Mouse (Mus musculus) liver, embryonic 11.5 days (tissue): ENCODE measurements around the gene Olfr1036. TPM values are rescaled to one million over a fixed set of nuclear protein-coding genes. Genes with fewer than 3 reads are reported as not detected.
"Not testable (repeated sequence)": the region's sequence is repeated elsewhere in the genome, so short reads cannot be mapped to it uniquely, and the experiment has no call there.

Experiments used
- ATAC-seq: fragments of 200-750 bp; cut with Nextera tagmentation; replicated peaks from 2 replicates; pipeline ENCODE4 v1.8.0; 2017; ENCODE audit warnings: moderate number of reproducible peaks, mild to moderate bottlenecking, moderate TSS enrichment, moderate library complexity; ENCODE audit not compliant: low FRiP score
- DNase-seq: peaks from one replicate; pipeline ENCODE4 v3.0.0-alpha.2; 2017; ENCODE audit warnings: low spot score
- H3K27ac ChIP-seq: fragments of 300-500 bp; sonication (generic); 2 replicates; pipeline ENCODE4 v1.5.1; 2014; ENCODE audit warnings: mild to moderate bottlenecking, low read depth, low read length, control low read depth
- H3K27me3 ChIP-seq: fragments of 300-500 bp; sonication (generic); replicated peaks from 2 replicates; pipeline ENCODE4 v1.6.1; 2014; ENCODE audit warnings: low read length, mixed read lengths; ENCODE audit not compliant: control insufficient read depth, insufficient read depth
- H3K36me3 ChIP-seq: fragments of 300-500 bp; sonication (generic); 2 replicates; pipeline ENCODE4 v1.6.1; 2014; ENCODE audit warnings: mild to moderate bottlenecking, low read length, moderate library complexity, mixed read lengths; ENCODE audit not compliant: control insufficient read depth, insufficient read depth
- H3K4me1 ChIP-seq: fragments of 300-500 bp; sonication (generic); replicated peaks from 2 replicates; pipeline ENCODE4 v1.6.1; 2014; ENCODE audit warnings: low read length, mixed read lengths; ENCODE audit not compliant: control insufficient read depth, insufficient read depth
- H3K4me2 ChIP-seq: fragments of 300-500 bp; sonication (generic); 2 replicates; pipeline ENCODE4 v1.6.1; 2014; ENCODE audit warnings: mild to moderate bottlenecking, control low read depth, moderate library complexity
- H3K4me3 ChIP-seq: fragments of 300-500 bp; sonication (generic); 2 replicates; pipeline ENCODE4 v1.5.1; 2014; ENCODE audit warnings: low read depth, low read length, control low read depth
- H3K9ac ChIP-seq: fragments of 300-500 bp; sonication (generic); 2 replicates; pipeline ENCODE4 v1.6.1; 2014; ENCODE audit warnings: low read depth, low read length, control low read depth
- H3K9me3 ChIP-seq: fragments of 300-500 bp; sonication (generic); 2 replicates; pipeline ENCODE4 v1.6.1; 2016; ENCODE audit warnings: low read length, inconsistent platforms, mixed read lengths; ENCODE audit not compliant: control insufficient read depth
- WGBS: fragments of 180-500 bp; shearing (Covaris S2); extraction: QIAGEN DNeasy Blood & Tissue Kit; methylation state at CpG from one replicate; pipeline ENCODE4 v1.1.7; 2014; 5-methylcytosine and 5-hydroxymethylcytosine counted together
- polyA plus RNA-seq: library from polyadenylated mRNA; unstranded; fragments of >200 nt; fragmentation: Nextera tagmentation; extraction: Ambion mirVana; gene quantifications from 2 replicates; pipeline ENCODE4 v1.2.1, GENCODE M21; 2014

The Olfr1036 gene
- not detected in 2 replicates for polyA plus RNA-seq

- not testable (repeated sequence) for DNase-seq, H3K27ac ChIP-seq, ATAC-seq, H3K36me3 ChIP-seq, H3K27me3 ChIP-seq, H3K9me3 ChIP-seq, H3K9ac ChIP-seq, H3K4me2 ChIP-seq, H3K4me1 ChIP-seq, H3K4me3 ChIP-seq
These were observed at the start of gene Olfr1036 for GRCm38 (mm10) chr2:86073692-86074091. Gene Olfr1036 (plus strand): TSS chr2:86073992.

GRCm38 (mm10) chr2:86045561-86045960 is 28.2 kb upstream of the Olfr1036 start, which contains the start of gene Olfr1034:
Gene Olfr1034 (plus strand): TSS chr2:86045861.
- no peak within 1 kb of the TSS for H3K9ac ChIP-seq
- no peaks in the 10 kb centered on the region for H3K9me3 ChIP-seq
- DNase-seq (no peak), ATAC-seq (no peak)
- H3K4me3 ChIP-seq: no peak within 1 kb of the TSS
- no peaks in the 10 kb centered on the region for H3K36me3 ChIP-seq
- H3K4me2 ChIP-seq: no peak within 1 kb of the TSS
- no peak within 1 kb of the TSS for H3K27ac ChIP-seq
- H3K27me3 ChIP-seq: no peaks in the 10 kb centered on the region
- no peaks in the 10 kb centered on the region for H3K4me1 ChIP-seq

- not testable (repeated sequence) for DNase-seq, H3K27me3 ChIP-seq, H3K36me3 ChIP-seq, H3K4me1 ChIP-seq, H3K4me2 ChIP-seq, H3K27ac ChIP-seq, ATAC-seq, H3K4me3 ChIP-seq, H3K9ac ChIP-seq, H3K9me3 ChIP-seq
These were observed 23.0 kb upstream of the Olfr1036 start for GRCm38 (mm10) chr2:86050777-86051176.

GRCm38 (mm10) chr2:86063766-86064165 is 10.0 kb upstream of the Olfr1036 start:
- H3K27me3 ChIP-seq, H3K4me1 ChIP-seq, H3K36me3 ChIP-seq, H3K4me2 ChIP-seq, H3K27ac ChIP-seq, H3K9me3 ChIP-seq, H3K4me3 ChIP-seq, H3K9ac ChIP-seq, DNase-seq, ATAC-seq: not testable (repeated sequence)
- WGBS: 96% methylated on average over 2 of the region's 2 CpGs

- DNase-seq (no peak), ATAC-seq (no peak)
- Histone ChIP-seq H3K36me3 (no peaks in the 10 kb centered on the region), H3K9ac (no peak overlapping the region), H3K4me2 (no peak overlapping the region), H3K27ac (no peak overlapping the region), H3K27me3 (no peaks in the 10 kb centered on the region), H3K4me3 (no peak overlapping the region), H3K4me1 (no peaks in the 10 kb centered on the region), H3K9me3 (no peaks in the 10 kb centered on the region)
- 83% methylated on average over 8 of the region's 8 CpGs for WGBS
These were observed 3.6 kb upstream of the Olfr1036 start for GRCm38 (mm10) chr2:86070189-86070588.

GRCm38 (mm10) chr2:86080478-86080877 is 6.7 kb downstream of the Olfr1036 start:
- WGBS: 78% methylated on average over 1 of the region's 1 CpGs
- not testable (repeated sequence) for H3K4me1 ChIP-seq, ATAC-seq

GRCm38 (mm10) chr2:86087285-86087684 is 13.5 kb downstream of the Olfr1036 start, which contains the start of gene Olfr1037:
Gene Olfr1037 (minus strand): TSS chr2:86087385.
- H3K9ac ChIP-seq: no peak within 1 kb of the TSS
- no peak within 1 kb of the TSS for H3K4me2 ChIP-seq
- H3K4me1 ChIP-seq: no peaks in the 10 kb centered on the region
- H3K27ac ChIP-seq: no peak within 1 kb of the TSS
- DNase-seq (no peak), ATAC-seq (no peak)
- no peaks in the 10 kb centered on the region for H3K36me3 ChIP-seq
- no peak within 1 kb of the TSS for H3K4me3 ChIP-seq
- H3K27me3 ChIP-seq: no peaks in the 10 kb centered on the region
- WGBS: 91% methylated on average over 2 of the region's 2 CpGs
- H3K9me3 ChIP-seq: no peaks in the 10 kb centered on the region

More at GRCm38 (mm10) chr2:86080478-86080877, 6.7 kb downstream of the Olfr1036 start:
- not testable (repeated sequence) for H3K4me2 ChIP-seq, H3K27me3 ChIP-seq, H3K4me3 ChIP-seq, H3K9ac ChIP-seq, H3K9me3 ChIP-seq, DNase-seq, H3K27ac ChIP-seq, H3K36me3 ChIP-seq

Other genes starting within 250 kb of the Olfr1036 start
- not detected in 2 replicates for gene Olfr1019, start 228.5 kb upstream of the Olfr1036 start, polyA plus RNA-seq
- not detected in 2 replicates for gene Olfr1020, start 227.0 kb upstream of the Olfr1036 start, polyA plus RNA-seq
- gene Olfr1022, start 205.4 kb upstream of the Olfr1036 start, polyA plus RNA-seq: not detected in 2 replicates
- not detected in 2 replicates for gene Olfr1023, start 188.4 kb upstream of the Olfr1036 start, polyA plus RNA-seq
- not detected in 2 replicates for gene Olfr1024, start 168.9 kb upstream of the Olfr1036 start, polyA plus RNA-seq
- not detected in 2 replicates for gene Olfr1025-ps1, start 158.8 kb upstream of the Olfr1036 start, polyA plus RNA-seq
- not detected in 2 replicates for gene Olfr1026, start 152.4 kb upstream of the Olfr1036 start, polyA plus RNA-seq
- gene Olfr1028, start 123.6 kb upstream of the Olfr1036 start, polyA plus RNA-seq: not detected in 2 replicates
- not detected in 2 replicates for gene Olfr1029, start 100.1 kb upstream of the Olfr1036 start, polyA plus RNA-seq
- gene Olfr1030, start 94.7 kb upstream of the Olfr1036 start, polyA plus RNA-seq: not detected in 2 replicates
- not detected in 2 replicates for gene Olfr1031, start 83.7 kb upstream of the Olfr1036 start, polyA plus RNA-seq
- gene Olfr1032, start 68.5 kb upstream of the Olfr1036 start, polyA plus RNA-seq: not detected in 2 replicates
- gene Olfr1033, start 53.4 kb upstream of the Olfr1036 start, polyA plus RNA-seq: 0.60 and 0.88 TPM in 2 replicates
- not detected in 2 replicates for gene Olfr1034, start 28.1 kb upstream of the Olfr1036 start, polyA plus RNA-seq
- gene Olfr1037, start 13.4 kb downstream of the Olfr1036 start, polyA plus RNA-seq: not detected in 2 replicates
- gene Olfr1039, start 61.9 kb downstream of the Olfr1036 start, polyA plus RNA-seq: not detected in 2 replicates
- gene Olfr1040, start 72.7 kb downstream of the Olfr1036 start, polyA plus RNA-seq: not detected in 2 replicates
- gene Olfr1042, start 87.8 kb downstream of the Olfr1036 start, polyA plus RNA-seq: not detected in 2 replicates
- not detected in 2 replicates for gene Olfr1043, start 93.5 kb downstream of the Olfr1036 start, polyA plus RNA-seq
- gene Olfr1044, start 103.8 kb downstream of the Olfr1036 start, polyA plus RNA-seq: not detected in 2 replicates
- gene Olfr52, start 111.7 kb downstream of the Olfr1036 start, polyA plus RNA-seq: not detected in 2 replicates
- gene Olfr1045, start 129.0 kb downstream of the Olfr1036 start, polyA plus RNA-seq: not detected in 2 replicates
- gene Olfr1046, start 145.3 kb downstream of the Olfr1036 start, polyA plus RNA-seq: not detected in 2 replicates
- gene Olfr1047, start 157.4 kb downstream of the Olfr1036 start, polyA plus RNA-seq: not detected in 2 replicates
- not detected in 2 replicates for gene Olfr1048, start 166.3 kb downstream of the Olfr1036 start, polyA plus RNA-seq
- gene Olfr1049, start 184.3 kb downstream of the Olfr1036 start, polyA plus RNA-seq: not detected in 2 replicates
- not detected in 2 replicates for gene Olfr1051, start 205.1 kb downstream of the Olfr1036 start, polyA plus RNA-seq
- not detected in 2 replicates for gene Olfr1052, start 218.5 kb downstream of the Olfr1036 start, polyA plus RNA-seq
- not detected in 2 replicates for gene Olfr1053, start 241.3 kb downstream of the Olfr1036 start, polyA plus RNA-seq